Mouse (Mus musculus) thymus, postnatal 14 days (tissue): ENCODE measurements around the gene Mthfsd.

Experiments used
- DNase-seq: peaks from one replicate; pipeline ENCODE4 v3.0.0; 2021

Mthfsd gene

DNA sequence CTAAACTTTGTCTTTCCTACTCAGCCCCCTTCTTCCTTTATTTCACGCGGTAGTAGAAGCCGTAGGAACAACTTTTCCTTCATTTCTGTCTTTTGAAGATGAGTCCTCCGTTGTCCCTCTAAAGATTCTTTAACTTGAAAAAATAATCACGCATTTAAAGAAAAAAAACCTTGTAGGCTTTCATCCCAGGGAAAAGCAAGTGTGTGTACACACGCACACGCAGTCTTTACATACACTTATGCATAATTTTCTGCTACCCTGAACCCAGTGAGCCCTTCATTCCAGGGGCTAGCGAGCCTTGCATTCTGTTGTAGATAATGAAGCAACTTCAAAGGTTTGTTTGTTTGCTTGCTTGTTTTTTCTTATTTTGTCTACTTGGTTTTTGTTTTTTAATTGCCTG lies 19.9 kb downstream of the Mthfsd start:
- no peak for DNase-seq

DNA sequence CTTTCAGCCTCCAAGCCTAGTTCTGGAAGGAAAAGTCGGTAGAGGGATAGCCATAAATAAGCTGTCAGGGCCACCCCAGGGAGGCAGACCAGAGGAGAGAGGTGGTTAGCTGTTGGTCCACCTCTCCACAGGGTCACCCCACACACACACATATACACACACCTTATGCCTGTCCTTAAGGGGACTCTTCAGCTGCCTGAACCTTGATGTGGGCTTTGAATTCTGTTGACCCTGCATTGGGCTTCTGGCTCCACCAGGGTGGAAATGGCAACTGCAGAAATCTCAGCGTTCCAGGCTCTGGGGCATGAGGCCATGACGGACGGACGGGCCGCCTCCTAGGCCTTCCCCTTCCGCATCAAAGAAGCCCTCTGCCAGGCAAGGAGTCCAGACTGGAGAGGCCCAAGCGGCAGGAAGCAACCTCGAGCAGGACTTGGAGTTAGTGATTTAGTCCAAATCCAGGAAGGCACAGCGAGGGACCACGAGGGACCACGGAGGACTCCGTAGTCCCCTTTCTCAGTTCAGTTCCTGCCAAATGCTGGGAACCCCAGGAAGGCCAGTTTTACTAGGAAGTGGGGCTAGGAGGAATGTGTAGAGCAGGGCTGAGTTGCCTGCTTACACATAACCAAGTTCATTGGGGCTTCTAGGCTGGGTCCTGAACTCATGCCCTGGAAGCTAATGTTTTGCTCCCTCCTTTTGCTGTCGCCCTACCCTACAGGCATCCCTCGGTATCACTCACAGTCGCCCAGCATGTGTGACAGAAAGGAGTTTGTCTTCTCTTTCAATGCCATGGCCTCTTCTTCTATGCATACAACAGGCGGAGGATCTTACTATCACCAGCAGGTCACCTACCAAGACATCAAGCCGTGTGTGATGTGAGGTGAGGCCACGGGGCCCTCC lies 21.9 kb downstream of the Mthfsd start:
- DNase-seq: no peak

DNA sequence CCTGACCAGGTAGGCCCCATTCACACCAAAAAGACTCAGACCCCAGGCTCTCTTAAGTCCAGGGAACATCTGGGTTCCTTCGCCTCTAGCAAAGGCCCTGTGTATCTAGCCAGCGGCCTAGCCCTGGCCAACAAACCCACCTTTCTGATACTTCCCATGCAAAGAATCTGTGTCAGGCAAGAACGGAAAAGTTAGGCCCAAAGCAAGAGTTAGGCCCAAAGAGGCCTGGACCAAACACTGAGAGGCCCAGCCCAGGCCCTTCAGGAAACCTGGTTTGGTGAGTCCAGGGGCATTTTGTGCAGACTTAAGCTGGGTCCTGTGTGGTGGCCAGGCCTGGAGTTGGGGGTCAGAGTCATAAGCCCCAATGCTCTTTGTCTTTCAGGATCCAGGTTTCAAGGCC lies 22.6 kb downstream of the Mthfsd start:
- no peak for DNase-seq

DNA sequence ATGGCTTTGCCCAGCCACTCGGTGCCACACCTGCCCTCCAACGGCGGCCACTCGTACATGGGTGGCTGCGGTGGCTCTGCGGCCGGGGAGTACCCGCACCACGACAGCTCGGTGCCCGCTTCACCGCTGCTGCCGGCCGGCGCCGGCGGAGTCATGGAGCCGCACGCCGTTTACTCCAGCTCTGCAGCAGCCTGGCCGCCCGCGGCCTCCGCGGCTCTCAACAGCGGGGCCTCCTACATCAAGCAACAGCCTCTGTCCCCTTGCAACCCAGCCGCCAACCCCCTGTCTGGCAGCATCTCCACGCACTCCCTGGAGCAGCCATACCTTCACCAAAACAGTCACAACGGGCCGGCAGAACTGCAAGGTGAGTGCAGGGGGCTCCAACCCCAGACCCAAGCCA lies 23.2 kb downstream of the Mthfsd start:
- no peak for DNase-seq

DNA sequence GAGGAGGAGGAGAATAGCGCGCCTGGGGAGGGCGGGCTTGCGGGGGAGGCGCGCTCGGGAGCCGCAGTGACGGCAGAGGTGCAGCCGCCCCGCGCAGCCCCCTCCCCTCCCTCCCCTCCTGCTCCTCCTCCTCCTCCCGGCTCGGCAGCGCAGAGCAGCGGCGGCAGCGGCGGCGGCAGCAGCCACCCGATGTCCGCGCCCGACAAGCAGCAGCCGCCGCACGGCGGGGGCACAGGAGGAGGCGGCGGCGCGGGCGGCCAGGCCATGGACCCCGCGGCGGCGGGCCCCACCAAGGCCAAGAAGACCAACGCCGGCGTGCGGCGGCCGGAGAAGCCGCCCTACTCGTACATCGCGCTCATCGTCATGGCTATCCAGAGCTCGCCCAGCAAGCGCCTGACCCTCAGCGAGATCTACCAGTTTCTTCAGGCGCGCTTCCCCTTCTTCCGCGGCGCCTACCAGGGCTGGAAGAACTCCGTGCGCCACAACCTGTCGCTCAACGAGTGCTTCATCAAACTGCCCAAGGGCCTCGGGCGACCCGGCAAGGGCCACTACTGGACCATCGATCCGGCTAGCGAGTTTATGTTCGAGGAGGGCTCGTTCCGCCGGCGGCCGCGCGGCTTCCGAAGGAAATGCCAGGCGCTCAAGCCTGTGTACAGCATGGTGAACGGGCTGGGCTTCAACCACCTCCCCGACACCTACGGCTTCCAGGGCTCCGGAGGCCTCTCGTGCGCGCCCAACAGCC lies 23.8 kb downstream of the Mthfsd start, which contains the start of gene Foxf1:
Foxf1 (plus strand) TSS at position 177 of the 742 bp plus-strand sequence.
- no peak for DNase-seq

DNA sequence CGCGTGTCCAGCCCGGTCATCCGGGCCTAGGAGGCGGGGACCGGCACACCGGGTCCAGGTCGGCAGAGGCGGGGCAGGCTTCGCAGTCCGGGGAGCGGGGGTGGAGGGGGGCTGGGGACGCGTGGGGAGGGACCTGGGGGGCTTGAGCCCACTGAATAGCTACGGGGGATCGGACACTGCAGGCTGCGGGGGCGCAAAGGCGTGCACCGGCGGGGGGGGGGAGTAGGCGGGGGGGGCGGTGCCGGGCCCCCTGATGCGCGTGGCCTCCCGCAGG lies 24.3 kb downstream of the Mthfsd start:
- DNase-seq: no peak

DNA sequence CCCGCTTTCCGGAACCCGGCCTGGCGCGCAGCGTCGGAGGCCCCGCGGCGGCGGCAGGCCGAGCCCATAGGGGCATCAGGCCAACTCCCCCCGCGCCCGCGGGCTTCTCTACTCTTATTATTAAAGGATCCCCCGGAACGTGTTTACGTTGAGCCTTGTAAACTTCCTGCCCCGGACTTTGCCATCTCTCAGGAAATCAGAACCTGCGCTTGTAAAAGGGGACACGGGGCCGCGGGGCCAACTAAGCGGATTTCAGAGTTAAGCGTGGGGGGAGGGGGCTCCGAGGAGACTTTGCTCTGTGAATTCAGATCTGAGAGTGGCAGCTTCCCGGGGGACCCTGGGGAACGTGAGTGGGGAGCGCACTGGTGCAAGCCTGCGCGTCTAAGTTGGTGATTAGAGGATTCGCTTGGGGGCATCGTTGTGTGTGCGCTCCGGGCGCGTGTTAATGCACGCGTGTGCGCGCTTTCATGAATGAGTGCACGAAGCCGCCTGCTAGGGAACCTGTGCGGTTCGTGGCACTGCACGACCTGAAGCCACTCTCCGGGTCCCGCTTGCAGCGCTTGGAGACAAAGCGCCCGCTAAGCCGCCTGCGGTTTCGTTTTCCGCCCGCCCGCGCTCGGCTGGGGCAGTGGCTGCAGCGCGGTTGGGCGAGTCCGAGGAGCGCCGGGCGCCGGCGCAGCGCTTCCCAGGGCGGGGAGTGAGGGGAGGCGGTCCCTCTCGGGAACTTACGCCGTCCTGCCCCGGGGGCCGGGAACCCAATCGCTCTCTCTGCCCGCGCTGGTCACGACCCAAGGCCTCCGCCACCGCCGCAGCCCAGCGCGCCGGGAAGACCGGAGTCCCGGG lies 24.9 kb downstream of the Mthfsd start:
- no peak for DNase-seq

DNA sequence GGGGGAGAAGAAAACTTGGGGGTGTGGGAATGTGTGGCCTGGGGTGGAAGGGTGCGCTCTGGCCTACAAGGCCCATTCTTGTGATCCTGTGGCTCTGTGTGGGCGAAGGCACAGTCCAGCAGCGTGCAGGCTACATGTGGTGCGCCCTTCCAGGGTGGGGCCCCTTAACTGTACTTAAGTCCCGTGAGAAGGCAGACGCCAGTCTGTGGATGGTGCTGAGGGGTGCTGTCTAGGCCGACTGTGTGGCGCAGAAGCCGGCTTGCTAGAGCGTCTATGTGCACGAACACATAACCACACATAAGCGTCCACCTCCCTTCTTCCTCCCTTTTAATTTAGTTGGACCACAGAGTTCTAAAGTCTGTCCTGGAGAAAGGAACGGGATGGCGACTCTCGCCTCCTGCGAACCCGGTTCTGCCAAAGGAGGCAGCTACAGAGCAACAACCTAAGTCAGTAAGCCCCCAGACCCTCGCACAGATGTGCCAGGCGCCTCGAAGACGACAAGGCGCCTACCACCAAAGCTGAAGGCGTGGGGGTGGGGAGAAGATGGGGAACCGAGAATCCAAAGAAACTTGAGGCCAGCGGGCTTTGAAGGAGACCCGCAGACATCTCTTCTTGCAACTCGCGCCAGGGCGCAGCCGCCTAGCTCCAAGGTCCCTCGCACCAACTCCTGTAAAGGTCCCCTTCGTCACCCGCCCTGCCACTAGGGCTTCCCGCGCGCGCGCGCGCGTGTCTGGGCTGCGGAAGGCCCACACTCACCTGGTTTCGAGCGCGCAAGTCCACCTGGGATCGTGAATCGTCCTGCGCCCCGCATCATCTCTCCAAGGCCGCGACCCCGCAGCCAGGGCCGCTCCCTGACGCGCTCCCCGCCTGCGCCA lies 25.7 kb downstream of the Mthfsd start:
- DNase-seq: no peak

DNA sequence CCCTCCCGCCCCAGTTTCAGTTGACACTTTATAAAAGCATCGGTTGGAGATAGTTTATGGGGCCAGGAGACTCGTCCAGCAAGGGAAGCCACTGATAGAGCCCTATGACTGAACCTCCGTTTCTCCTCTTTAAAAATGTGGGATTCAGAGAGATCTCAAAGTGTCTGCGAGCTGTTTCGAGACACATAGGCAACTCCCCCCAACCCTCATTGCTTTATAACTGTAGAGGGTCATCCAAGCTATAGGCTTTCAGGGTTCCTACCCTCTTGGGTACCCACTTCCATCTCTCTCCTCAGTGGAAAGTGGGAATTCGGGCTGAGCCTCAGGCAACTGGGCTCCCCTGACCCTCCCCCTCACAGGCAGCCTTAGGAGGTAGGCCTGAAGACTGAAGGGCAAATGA lies 26.8 kb downstream of the Mthfsd start:
- no peak for DNase-seq

DNA sequence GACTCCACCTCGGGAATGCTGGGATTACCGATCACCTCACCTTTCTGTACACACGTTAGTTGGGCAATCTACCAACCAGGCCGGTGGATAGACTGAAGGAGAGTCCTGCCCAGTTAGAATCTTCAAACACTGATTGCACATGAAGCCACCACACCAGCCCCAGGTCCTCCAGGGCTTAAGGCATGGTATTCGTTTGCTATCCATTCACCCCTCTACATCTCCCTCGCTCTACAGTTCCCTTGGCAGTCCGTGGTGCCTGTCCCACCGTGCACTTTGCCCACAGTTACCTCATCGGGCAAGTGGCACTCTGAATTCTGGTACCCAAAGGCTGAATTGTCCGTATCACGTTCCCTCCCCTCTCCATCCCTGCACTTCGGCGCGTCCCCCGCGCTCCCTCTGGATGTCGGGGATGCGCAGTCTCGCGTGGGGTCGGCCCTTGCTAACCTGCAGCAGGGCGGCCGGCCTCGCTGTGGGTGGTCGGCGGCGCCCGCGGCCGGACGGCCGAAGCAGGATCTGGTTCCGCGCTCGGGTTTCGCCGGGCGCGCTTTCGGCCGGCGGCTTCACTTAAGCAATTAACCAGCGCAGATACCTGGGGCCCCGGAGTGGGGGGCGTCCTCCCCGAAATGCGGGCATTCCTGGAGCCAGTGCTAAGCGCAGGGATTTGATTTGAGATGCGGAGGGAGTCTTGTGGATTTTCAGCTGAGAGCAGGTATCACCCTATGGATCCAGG lies 27.7 kb downstream of the Mthfsd start:
- DNase-seq: no peak

DNA sequence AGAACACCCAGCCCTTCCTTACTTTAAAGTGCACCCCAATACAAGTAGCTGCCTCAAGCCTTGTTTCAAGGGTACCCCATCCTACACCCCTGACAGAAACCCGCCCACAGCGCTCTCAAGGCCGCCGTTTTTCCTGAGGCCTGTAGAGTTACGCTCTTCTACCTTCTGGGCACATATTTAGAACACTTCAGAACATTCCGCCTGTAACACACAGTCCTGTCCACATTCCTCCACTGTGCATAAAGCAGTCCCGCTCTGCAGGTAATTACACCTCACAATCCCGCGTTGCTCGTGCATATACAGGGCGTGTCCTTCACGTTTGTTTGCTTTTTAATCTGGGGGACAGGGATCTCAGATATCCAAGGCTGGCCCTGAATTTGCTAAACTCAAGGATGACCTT lies 28.2 kb downstream of the Mthfsd start:
- DNase-seq: no peak

DNA sequence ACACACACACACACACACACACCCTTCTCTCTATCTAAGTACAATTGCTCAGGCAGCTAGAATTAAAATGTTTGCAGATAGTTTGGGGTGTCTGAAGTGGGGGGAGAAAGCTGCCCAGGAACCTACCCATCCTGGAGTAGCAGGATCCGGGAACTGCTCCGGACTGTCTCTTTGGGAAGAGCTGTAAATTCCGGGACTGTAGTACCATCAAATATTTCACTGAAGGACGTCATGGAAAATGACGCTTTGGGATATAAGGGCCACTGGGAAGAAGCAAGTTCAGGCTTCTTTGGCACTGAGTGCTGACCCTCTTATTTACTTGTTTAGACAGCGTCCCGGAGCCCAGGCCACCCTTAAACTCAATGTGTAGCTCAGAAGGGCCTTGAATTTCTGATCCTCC lies 29.0 kb downstream of the Mthfsd start:
- no peak for DNase-seq

DNA sequence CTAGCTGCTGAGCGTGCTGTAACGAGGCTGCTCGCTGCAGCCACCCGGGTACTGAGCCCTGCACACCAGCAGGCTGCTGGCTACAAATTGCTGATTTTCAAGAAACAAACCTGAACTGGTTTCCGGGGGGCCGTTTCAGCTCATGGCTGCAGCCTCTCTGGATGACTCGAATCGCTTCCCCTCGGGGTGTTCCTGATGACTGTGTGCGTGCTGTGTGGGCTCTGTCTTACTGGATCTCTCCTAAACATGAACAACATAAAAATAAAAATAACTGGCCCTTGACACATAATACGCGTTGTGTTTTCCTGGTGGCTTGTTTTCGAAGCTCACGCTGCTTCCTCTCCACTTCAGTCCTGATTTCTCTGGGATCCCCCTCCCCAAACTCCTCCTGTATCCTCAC lies 29.5 kb downstream of the Mthfsd start:
- DNase-seq: no peak

DNA sequence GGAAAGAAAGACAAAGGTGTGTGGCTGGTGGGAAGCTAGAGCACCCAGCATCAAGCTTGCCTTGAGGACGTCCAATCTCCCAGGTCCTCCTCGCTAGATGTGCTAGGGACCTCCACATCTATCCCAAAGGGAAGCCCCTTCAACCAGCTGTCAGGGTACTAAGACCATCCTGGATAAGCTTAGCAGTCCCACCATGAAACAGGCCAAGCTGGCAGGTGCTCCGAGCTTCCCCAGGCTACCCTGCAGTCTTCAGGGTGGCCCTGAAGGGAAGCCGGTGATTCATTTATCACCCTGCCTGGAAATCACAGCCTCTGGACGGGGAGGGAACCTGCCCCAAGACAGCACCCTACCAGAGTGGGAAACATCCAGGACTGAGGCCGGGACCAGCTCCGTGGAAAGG lies 31.6 kb downstream of the Mthfsd start:
- no peak for DNase-seq

DNA sequence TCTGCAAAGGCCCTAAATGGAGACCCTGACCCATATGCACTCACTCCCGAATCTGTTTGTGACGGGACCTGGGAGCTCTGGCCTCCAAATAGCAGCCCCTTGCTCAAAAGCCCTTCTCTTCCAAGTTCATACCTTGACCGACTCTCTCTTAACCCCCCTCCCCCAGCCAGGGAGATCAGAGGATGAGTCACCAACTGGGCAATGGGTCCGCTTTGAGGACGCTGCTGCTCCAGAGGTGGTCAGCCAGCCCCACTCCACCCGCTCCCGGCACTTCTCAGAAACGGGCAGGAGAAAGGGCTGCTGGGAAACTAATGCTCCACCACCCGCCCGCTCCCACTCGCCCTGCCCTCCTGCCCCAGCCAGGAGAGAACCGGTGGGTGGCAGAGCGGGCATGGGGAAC lies 32.3 kb downstream of the Mthfsd start:
- no peak for DNase-seq

DNA sequence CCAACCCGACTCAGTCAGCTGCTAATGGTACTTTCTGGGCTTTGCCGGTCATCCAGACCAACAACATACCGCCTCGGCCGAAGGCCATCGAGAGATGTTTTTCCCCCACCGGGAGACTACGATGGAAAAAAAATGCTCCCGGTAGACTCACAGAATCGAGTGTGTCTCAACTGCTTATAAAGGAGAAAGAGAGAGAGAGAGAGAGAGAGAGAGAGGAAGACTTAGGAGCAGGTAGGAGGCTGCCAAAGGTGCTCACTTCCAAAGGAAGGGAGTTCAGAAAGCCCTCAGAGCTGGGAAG lies 33.4 kb downstream of the Mthfsd start:
- no peak for DNase-seq

DNA sequence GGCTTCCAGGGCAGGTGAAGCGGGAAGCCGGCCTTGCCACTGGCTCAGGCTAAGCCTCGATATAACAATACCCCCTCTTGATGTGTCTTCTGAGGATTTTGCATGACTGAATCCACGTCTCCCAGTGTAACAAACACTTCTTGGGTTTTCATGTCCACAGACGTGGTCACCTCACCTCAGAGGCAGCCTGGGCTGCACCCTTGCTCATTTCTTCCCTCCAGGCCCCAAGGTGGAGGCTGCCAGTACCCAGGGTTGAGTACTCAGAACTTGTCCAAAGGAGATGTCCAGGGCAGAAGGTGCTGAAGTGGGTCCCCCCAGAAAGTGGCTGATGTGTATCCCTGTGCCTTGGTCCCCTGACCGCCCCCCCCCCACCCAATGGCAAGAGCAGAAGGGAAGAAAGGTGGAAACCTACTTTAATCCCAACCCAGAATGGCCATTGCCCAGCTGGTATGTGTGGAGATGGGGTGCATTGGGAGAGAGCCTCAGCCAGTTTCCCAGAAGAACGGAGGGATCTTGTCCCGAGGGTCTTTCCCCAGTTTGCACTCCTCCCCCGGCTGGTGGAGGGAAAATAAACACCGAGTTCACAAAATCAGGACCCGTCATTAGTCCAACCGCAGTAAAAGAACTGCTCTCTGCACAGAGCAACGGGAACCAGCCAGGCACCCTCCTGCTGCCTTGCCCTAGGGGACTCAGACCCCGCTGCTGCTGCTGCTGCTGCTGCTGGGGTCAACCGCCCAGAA lies 33.9 kb downstream of the Mthfsd start:
- no peak for DNase-seq

DNA sequence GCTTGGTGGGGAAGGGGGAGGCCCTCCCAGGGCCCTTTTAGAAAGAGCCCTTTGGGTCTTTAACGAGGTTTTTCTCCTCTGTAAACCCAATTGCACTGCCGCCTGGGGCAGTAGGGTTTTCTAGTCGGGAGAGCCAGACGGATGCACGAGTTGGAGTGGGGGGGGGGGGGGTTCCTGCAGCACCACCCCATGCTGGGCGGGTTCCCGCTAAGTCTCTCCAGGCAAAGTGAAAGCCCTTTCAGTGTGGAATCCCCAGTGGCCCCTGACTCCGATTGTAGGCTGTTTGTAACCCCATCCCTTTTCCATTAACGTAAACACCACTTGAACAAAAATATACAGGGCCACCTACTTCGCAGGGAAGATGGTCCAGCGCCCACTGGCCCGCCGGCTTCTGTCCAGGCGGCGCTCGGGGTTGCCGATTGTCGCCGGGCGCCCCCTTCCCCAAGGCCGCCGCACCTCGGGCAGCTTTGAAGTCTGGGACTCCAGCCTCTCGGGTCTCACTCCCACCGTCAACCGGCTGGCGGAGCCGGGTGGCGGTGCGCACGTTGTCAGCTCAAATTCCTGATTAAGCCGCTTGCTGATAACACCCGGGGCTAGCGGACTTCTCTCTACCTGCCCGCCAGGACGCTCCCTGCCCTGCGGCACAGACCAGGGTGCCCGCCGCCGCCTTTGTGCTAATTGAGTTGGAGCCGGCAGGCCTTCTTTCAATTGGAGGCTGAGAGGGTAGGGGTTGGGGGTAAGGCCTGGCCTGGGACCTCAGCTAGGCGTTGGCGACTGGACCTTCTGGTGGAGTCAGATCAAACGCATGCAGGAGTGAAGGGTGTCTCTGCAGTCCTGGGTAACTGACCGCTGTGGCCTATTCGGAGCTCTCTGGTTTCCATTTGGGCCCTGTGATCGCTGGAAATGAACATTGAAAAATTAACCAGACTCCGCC lies 34.8 kb downstream of the Mthfsd start:
- DNase-seq: no peak

DNA sequence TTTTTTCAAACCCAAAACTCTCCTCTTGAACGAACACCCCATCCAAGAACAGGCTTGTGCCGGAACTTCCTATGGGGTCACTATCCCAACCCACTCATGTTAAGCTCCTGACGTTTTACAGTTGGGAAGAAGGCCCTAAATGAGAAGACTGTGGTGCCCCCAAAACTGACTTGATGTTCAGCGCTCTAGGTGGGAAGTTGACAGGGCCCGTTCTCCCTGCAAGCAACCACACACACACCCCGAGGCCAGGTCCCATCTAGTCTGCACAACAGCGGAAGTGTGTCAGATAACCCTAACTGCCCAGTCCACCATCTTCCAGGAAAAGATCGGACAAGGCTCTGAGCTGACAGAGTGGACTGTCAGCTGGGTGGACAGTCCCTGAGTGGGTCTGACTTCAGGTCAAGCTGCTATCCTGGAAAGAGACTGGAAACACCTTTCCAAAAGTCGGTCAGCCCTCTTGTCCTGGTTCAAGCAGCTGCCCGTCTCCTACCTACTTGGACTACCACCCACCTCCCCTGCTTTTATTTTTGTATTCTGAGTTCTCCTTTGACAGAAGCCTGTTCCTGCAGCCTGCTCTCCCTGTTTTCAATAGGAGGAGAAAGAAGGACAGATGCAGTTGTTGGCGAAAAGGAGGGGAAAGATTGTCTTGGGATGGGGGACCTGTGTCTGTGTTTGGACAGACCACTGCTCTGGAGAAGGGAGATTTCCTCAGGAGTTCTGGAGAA lies 35.6 kb downstream of the Mthfsd start:
- DNase-seq: no peak

DNA sequence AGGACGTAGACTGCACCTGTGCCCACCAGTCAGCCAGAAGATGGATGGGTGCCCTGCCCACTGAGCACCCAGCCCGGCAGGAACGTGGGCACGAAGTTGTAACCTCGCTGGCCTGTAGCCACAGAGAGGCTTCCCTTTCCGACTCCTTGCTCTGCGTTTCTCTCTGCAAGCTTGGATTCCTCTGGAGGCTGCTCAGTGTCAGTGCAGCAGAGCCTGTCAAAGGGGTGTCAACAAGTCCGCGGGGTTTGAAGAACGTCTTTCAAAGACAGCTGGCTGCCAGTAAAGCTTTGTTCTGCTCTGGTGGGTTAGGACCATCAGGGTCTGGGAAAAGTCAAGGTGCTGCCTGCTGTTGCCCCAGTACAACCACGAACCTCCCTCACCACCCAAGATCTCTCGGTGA lies 36.7 kb downstream of the Mthfsd start:
- DNase-seq: no peak
